Mouse (Mus musculus) megakaryocyte-erythroid progenitor cell, adult 5 weeks (primary cell): Measurements from ENCODE around the gene Atg13. TPM values are rescaled to one million over a fixed set of nuclear protein-coding genes. Genes with fewer than 3 reads are reported as not detected.

Experiments
- polyA plus RNA-seq: library from polyadenylated mRNA; stranded (reverse); fragments of >175 nt; gene quantifications from 2 replicates; pipeline ENCODE4 v1.2.3, GENCODE M21; 2012

The Atg13 gene
- polyA plus RNA-seq = 26.2 and 29.4 TPM in 2 replicates

DNA sequence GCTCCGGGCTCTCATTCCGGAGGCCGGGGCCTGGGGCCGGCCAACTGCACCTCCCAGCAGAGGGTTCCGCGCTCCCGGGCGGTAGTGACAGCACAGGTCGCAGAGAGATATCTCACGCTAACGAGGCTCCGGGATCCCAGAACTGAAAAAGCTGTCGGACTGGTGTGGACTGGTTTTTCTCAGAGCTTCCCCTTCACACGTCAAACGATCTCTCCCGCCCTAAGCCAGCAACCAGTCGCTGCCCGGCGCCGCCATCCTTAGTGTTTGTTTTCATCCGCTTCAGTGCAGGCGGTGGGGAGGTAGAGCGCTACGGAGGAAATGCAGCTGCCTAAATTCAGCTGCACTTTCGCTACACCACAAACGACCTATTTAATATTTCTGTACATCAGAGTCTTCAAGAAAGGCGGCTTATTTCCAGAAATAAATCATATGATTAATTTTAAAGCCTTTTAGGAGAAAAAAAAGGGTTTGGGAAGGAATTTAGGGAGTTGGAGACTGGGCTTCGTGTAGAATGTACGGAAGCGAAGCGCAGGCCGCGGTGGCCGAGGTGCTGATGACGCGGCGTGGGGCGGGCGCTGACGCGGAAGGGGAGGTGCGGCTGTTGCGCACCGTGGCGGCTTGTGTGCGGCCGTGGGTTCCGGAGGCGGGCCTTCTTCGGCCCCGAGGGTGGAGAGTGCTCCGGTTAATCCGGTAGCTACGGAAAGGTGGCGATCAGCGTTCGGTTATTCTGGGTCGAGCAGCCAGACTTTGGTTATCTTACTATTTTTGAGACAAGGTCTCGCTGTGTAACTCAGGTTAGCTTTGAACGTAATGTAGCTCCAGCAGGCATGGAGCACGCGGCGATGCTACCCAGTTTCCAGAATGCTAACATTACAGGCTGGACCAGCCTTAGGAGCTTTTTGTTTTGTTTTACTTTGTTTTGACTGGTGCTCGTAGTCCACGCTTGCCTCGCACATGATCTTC lies at the start of gene Atg13, which contains the start of gene Harbi1:
TSS of gene Atg13 (minus strand) at position 305 of the 963 bp plus-strand sequence.
TSS of gene Harbi1 (plus strand) at position 581 of the 963 bp plus-strand sequence.

GRCm38 (mm10) chr2:91729971-91730821 lies 19.8 kb upstream of the Atg13 start, which contains the start of gene Ambra1:
Gene Ambra1, plus strand, starts transcription at chr2:91730134.

GRCm38 (mm10) chr2:91649553-91650359 lies 60.6 kb downstream of the Atg13 start, which contains the start of the genes Zfp408 and Arhgap1:
Gene Zfp408, minus strand, starts transcription at chr2:91649791.
Gene Arhgap1, plus strand, starts transcription at chr2:91649860.

DNA sequence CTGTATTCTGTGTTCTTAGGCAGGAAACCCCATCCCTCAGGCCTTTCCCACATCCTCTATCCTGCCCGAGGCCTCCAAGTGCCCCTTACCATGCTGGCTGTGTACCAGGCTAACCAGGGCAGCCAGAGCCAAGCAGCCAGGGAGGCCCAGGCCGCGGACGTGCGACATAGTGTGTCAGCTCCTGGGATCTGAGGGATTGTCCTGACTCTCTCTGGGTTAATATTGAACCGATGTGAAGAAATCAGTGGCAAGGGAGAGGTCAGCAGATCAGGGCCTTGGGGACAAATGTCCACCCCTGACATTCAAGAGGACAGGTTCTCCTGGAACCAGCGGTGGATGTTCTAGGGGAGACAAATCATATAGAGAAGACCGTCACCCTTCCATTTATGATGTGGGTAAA lies 74.1 kb downstream of the Atg13 start, which contains the start of gene F2:
TSS of gene F2 (minus strand) at position 186 of the 400 bp plus-strand sequence.

Other genes with a start within 250 kb of the Atg13 start
- gene Ckap5, start 183.8 kb downstream of the Atg13 start, polyA plus RNA-seq = 2.5 and 3.0 TPM in 2 replicates
- 0.02 and 0.10 TPM in 2 replicates for gene F2, start 74.2 kb downstream of the Atg13 start, polyA plus RNA-seq
- gene Zfp408, start 60.8 kb downstream of the Atg13 start, polyA plus RNA-seq = 19.7 and 25.3 TPM in 2 replicates
- gene Arhgap1, start 60.7 kb downstream of the Atg13 start, polyA plus RNA-seq = 31.6 and 34.3 TPM in 2 replicates
- gene Harbi1, start 276 bp upstream of the Atg13 start, polyA plus RNA-seq = 0.59 and 0.83 TPM in 2 replicates
- 23.8 and 24.7 TPM in 2 replicates for gene Ambra1, start 19.6 kb upstream of the Atg13 start, polyA plus RNA-seq
- gene Chrm4, start 216.7 kb upstream of the Atg13 start, polyA plus RNA-seq = 0.62 and 0.99 TPM in 2 replicates
- 6.7 and 8.1 TPM in 2 replicates for gene Mdk, start 221.7 kb upstream of the Atg13 start, polyA plus RNA-seq
- 0.04 and 0.10 TPM in 2 replicates for gene Gm9821, start 235.1 kb upstream of the Atg13 start, polyA plus RNA-seq